Mouse (Mus musculus): ENCODE results near the gene Efna4.

GRCm38 (mm10) chr3:89367338-89367737 is 29.5 kb upstream of the Efna4 start:
- no peak for TF ChIP-seq CTCF (IDR thresholded peaks at IDR 0.05; ENCODE audit: borderline replicate concordance, control insufficient read depth, extremely low read depth, insufficient read depth, low read length, poor library complexity)
- no peak for TF ChIP-seq POLR2A (IDR thresholded peaks at IDR 0.05; ENCODE audit: control insufficient read depth, extremely low read depth, insufficient read depth, low read length, poor library complexity)

All from thymus, adult 2 months (tissue).